Mouse (Mus musculus): ENCODE results near the gene Atp2b4. TPM values are rescaled to one million over a fixed set of nuclear protein-coding genes. Genes with fewer than 3 reads are reported as not detected.
A peak's percentile ranks its signal among the peaks of the same experiment; 100 is the strongest.

Atp2b4 gene
- polyA plus RNA-seq, 1 experiment from 2014 or later, result 13.5 TPM

GRCm38 (mm10) chr1:133781531-133781930 lies 19.3 kb downstream of the Atp2b4 start:
- Histone ChIP-seq H3K4me1 (replicated peaks; ENCODE audit: control insufficient read depth, insufficient read depth) (peaks cover 6% of the 10 kb centered on the region; the same call in 1 of the 2 replicates), H3K27me3 (ENCODE audit: control insufficient read depth, insufficient read depth, low read length) (no peaks in the 10 kb centered on the region), H3K9ac (ENCODE audit: low read length) (no peak overlapping the region), H3K27ac (replicated peaks) (no peak overlapping the region), H3K4me2 (replicated peaks; ENCODE audit: low read depth) (no peak overlapping the region), H3K9me3 (ENCODE audit: control insufficient read depth, low read length) (no peaks in the 10 kb centered on the region), H3K4me3 (ENCODE audit: low read depth, low read length) (no peak overlapping the region), H3K36me3 (ENCODE audit: control insufficient read depth, insufficient read depth, low read length) (no peaks in the 10 kb centered on the region)
- WGBS, result 27% methylated on average over 3 of the region's 3 CpGs
- ATAC-seq (ENCODE audit: low FRiP score, low TSS enrichment) (no peak), DNase-seq (ENCODE audit: low spot score) (no peak)
- TF ChIP-seq CTCF (IDR thresholded peaks at IDR 0.05; ENCODE audit: low read depth), result no peak
- no peak for TF ChIP-seq EP300 (optimal IDR thresholded peaks at IDR 0.05)

GRCm38 (mm10) chr1:133779043-133779442 lies 21.8 kb downstream of the Atp2b4 start:
- Histone ChIP-seq H3K4me3 (ENCODE audit: low read depth, low read length) (no peak overlapping the region), H3K27ac (replicated peaks) (no peak overlapping the region), H3K36me3 (ENCODE audit: control insufficient read depth, insufficient read depth, low read length) (no peaks in the 10 kb centered on the region), H3K9ac (ENCODE audit: low read length) (no peak overlapping the region), H3K4me1 (replicated peaks; ENCODE audit: control insufficient read depth, insufficient read depth) (peaks cover 6% of the 10 kb centered on the region; the same call in 1 of the 2 replicates), H3K27me3 (ENCODE audit: control insufficient read depth, insufficient read depth, low read length) (no peaks in the 10 kb centered on the region), H3K4me2 (replicated peaks; ENCODE audit: low read depth) (no peak overlapping the region), H3K9me3 (ENCODE audit: control insufficient read depth, low read length) (no peaks in the 10 kb centered on the region)
- 69% methylated on average over 1 of the region's 1 CpGs for WGBS
- TF ChIP-seq CTCF (IDR thresholded peaks at IDR 0.05; ENCODE audit: low read depth) (no peak), EP300 (optimal IDR thresholded peaks at IDR 0.05) (no peak)
- no peak for ATAC-seq (ENCODE audit: low FRiP score, low TSS enrichment)
- peak; percentile 32 for DNase-seq (ENCODE audit: low spot score)

- no peak for TF ChIP-seq CTCF (IDR thresholded peaks at IDR 0.05; ENCODE audit: low read depth)
- no peak for TF ChIP-seq EP300 (optimal IDR thresholded peaks at IDR 0.05)
- WGBS, result 61% methylated on average over 15 of the region's 15 CpGs
- peaks cover 6% of the 10 kb centered on the region; the same call in 1 of the 2 replicates for H3K4me1 ChIP-seq (replicated peaks; ENCODE audit: control insufficient read depth, insufficient read depth)
- H3K27me3 ChIP-seq (ENCODE audit: control insufficient read depth, insufficient read depth, low read length), result no peaks in the 10 kb centered on the region
- DNase-seq (ENCODE audit: low spot score) (no peak), ATAC-seq (ENCODE audit: low FRiP score, low TSS enrichment) (peak; percentile 70)
- no peak overlapping the region for H3K4me2 ChIP-seq (replicated peaks; ENCODE audit: low read depth)
- H3K9me3 ChIP-seq (ENCODE audit: control insufficient read depth, low read length), result no peaks in the 10 kb centered on the region
- H3K4me3 ChIP-seq (ENCODE audit: low read depth, low read length), result no peak overlapping the region
- no peak overlapping the region for H3K9ac ChIP-seq (ENCODE audit: low read length)
- H3K27ac ChIP-seq (replicated peaks), result peak overlapping the region; percentile 56
- no peaks in the 10 kb centered on the region for H3K36me3 ChIP-seq (ENCODE audit: control insufficient read depth, insufficient read depth, low read length)
Observed at GRCm38 (mm10) chr1:133777651-133778231, 23.1 kb downstream of the Atp2b4 start.

- no peak overlapping the region for H3K9ac ChIP-seq (ENCODE audit: low read length)
- WGBS, result 63% methylated on average over 9 of the region's 9 CpGs
- H3K4me2 ChIP-seq (replicated peaks; ENCODE audit: low read depth), result no peak overlapping the region
- H3K9me3 ChIP-seq (ENCODE audit: control insufficient read depth, low read length), result no peaks in the 10 kb centered on the region
- peaks cover 3% of the 10 kb centered on the region; the same call in 1 of the 2 replicates for H3K4me1 ChIP-seq (replicated peaks; ENCODE audit: control insufficient read depth, insufficient read depth)
- DNase-seq (ENCODE audit: low spot score) (no peak), ATAC-seq (ENCODE audit: low FRiP score, low TSS enrichment) (no peak)
- TF ChIP-seq EP300 (optimal IDR thresholded peaks at IDR 0.05), result no peak
- TF ChIP-seq CTCF (IDR thresholded peaks at IDR 0.05; ENCODE audit: low read depth), result no peak
- no peaks in the 10 kb centered on the region for H3K27me3 ChIP-seq (ENCODE audit: control insufficient read depth, insufficient read depth, low read length)
- H3K27ac ChIP-seq (replicated peaks), result no peak overlapping the region
- H3K36me3 ChIP-seq (ENCODE audit: control insufficient read depth, insufficient read depth, low read length), result no peaks in the 10 kb centered on the region
- no peak overlapping the region for H3K4me3 ChIP-seq (ENCODE audit: low read depth, low read length)
Observed at GRCm38 (mm10) chr1:133772553-133772952, 28.3 kb downstream of the Atp2b4 start.

- Histone ChIP-seq H3K9ac (ENCODE audit: low read length) (no peak overlapping the region), H3K4me3 (ENCODE audit: low read depth, low read length) (no peak overlapping the region), H3K9me3 (ENCODE audit: control insufficient read depth, low read length) (no peaks in the 10 kb centered on the region), H3K27ac (replicated peaks) (no peak overlapping the region), H3K4me2 (replicated peaks; ENCODE audit: low read depth) (no peak overlapping the region), H3K4me1 (replicated peaks; ENCODE audit: control insufficient read depth, insufficient read depth) (no peaks in the 10 kb centered on the region; the same call in 1 of the 2 replicates), H3K27me3 (ENCODE audit: control insufficient read depth, insufficient read depth, low read length) (no peaks in the 10 kb centered on the region), H3K36me3 (ENCODE audit: control insufficient read depth, insufficient read depth, low read length) (no peaks in the 10 kb centered on the region)
- no peak for ATAC-seq (ENCODE audit: low FRiP score, low TSS enrichment)
- no peak for DNase-seq (ENCODE audit: low spot score)
- TF ChIP-seq CTCF (IDR thresholded peaks at IDR 0.05; ENCODE audit: low read depth) (no peak), EP300 (optimal IDR thresholded peaks at IDR 0.05) (no peak)
- WGBS, result 58% methylated on average over 10 of the region's 10 CpGs
Observed at GRCm38 (mm10) chr1:133771831-133772399, 28.9 kb downstream of the Atp2b4 start.

GRCm38 (mm10) chr1:133767994-133768393 lies 32.8 kb downstream of the Atp2b4 start:
- Histone ChIP-seq H3K4me2 (replicated peaks; ENCODE audit: low read depth) (no peak overlapping the region), H3K9me3 (ENCODE audit: control insufficient read depth, low read length) (no peaks in the 10 kb centered on the region), H3K27me3 (ENCODE audit: control insufficient read depth, insufficient read depth, low read length) (no peaks in the 10 kb centered on the region), H3K27ac (replicated peaks) (peak overlapping the region; percentile 72), H3K36me3 (ENCODE audit: control insufficient read depth, insufficient read depth, low read length) (peaks cover 2% of the 10 kb centered on the region; the same call in 1 of the 2 replicates), H3K9ac (ENCODE audit: low read length) (no peak overlapping the region), H3K4me3 (ENCODE audit: low read depth, low read length) (no peak overlapping the region), H3K4me1 (replicated peaks; ENCODE audit: control insufficient read depth, insufficient read depth) (peaks cover 4% of the 10 kb centered on the region; the same call in 1 of the 2 replicates)
- WGBS, result 79% methylated on average over 5 of the region's 5 CpGs
- ATAC-seq (ENCODE audit: low FRiP score, low TSS enrichment), result no peak
- no peak for DNase-seq (ENCODE audit: low spot score)
- TF ChIP-seq EP300 (optimal IDR thresholded peaks at IDR 0.05), result no peak
